Mouse (Mus musculus) adrenal gland, adult 8-10 months (tissue): Measurements from ENCODE around the gene Homer2. TPM values are rescaled to one million over a fixed set of nuclear protein-coding genes. Genes with fewer than 3 reads are reported as not detected.

Experiments used
- DNase-seq: peaks from one replicate; pipeline ENCODE4 v3.0.0; 2022
- total RNA-seq, 4 experiments: library from RNA; stranded (reverse); gene quantifications; 2 replicates each; pipeline ENCODE4 v1.2.4; 2022

Homer2 gene
- total RNA-seq, 4 experiments from 2014 or later, result 2.0 to 15.1 (median 7.6) TPM

DNA sequence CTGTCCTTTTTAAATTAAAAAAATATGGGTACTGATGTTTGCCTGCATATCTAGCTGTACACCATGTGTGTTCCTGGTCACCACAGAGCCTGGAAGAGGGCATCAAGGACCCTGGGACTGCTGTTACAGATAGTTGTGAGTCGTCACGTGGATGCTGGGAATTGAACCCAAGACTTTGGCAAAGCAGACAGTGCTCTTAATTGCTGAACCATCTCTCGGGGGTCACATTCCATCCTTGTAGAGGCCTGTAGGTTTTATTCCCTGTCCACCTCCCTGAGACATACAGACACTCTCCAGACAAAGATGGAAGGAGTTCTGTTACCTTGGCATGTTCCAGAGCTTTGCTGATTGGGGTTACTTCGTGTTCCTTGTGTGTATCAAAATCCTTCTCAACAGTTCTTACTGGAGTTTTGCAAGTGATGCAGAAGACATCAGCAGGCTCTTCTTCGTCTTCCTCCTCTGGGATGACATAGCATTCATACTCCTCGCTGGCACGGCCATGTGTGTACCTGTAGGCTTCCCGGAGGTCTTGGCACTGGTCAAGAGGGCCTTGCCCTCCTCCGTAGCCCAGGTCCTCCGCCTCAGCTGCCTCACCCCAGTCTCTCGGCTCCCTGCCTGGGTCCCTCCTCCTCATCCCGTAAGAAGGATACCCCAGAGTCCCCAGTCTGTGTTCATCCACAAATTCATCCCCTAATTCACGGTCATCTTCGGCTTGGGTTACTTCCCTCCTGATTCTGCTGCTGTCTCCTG is 147.9 kb downstream of the Homer2 start:
- no peak for DNase-seq

DNA sequence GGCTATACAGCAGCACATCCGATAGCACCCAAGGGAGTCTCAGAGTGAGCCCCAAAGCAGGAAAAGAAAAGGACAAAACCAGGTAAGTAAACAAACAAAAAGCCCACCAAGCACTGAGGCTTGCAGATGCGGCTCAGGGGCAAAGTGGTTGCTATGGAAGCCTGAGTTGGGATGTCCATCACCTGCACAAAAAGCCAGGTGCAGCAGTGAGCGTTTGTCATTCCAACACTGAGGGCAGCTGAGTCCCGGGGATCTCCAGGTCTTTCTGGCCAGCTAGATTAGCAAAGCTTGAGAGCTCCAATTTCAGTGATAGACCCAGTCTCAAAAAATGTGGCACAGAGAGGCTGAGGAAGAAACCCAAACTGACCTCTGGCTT is 149.4 kb downstream of the Homer2 start:
- no peak for DNase-seq

DNA sequence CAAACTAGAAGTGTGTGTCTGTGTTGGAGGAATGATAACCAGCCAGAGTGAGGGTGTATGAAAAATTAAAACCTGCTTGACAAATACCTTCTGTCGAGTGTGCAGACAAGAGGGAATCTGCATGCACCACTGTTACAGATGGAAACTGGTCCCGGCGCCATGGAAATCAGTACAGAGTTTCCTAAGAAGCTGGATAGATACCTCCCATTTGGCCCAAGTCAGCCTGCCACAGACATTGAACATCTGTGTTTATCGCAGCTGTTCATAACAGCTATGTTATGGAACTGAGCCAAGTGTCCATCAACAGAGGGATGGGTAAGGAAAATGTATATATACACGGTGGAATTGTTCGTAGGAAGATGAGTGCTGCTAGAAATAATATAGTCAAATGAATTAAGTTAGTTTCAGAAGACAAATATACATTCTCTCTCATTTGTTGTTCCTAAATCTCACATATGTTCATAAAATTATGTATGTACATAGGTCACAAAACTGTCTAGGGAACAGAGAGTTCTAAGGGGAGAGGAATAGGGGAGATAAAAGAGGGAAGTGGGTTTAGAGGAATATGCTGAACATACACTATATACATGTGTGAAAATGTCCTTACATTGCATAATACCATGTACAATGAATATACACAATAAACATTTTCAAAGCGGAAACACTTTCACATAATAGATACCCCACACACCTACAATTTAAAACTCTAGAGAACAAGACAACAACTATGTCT is 149.9 kb downstream of the Homer2 start:
- no peak for DNase-seq

DNA sequence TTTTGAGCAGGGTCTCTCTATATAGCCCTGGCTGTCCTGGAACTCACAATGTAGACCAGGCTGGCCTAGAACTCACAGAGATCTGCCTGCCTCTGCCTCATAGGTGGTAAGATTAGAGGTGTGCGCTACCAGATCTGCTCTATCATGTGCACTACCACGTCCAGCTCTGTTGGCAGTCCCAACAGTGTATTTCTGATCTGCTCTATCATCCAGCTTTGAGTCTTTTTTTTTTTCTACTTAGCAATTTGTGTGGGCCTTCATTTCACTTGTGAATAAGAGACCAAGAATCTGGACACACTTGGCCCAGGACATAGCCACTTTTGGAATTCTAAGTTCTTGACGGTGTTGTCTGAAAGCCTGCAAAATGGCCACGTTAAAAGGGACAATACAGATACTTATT is 150.5 kb downstream of the Homer2 start:
- no peak for DNase-seq

DNA sequence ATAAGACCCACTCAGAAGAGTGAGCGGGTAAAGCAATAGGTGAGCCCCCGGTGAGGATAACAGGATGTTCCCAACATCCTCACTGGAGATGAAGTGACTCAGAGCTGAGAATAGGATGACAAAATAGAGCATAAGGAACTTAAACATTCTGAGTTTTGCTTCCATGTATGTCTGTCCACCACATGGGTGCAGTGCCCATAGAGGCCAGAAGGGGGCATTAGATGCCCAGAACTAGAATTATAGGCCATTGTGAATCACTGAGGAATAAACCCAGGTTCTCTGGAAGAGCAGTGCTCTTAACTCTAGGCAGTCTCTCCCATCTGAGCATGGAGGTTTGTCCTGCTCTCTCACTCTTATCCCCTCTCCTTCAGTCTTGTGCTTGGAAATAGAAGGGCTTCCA is 153.0 kb downstream of the Homer2 start:
- DNase-seq, result no peak

DNA sequence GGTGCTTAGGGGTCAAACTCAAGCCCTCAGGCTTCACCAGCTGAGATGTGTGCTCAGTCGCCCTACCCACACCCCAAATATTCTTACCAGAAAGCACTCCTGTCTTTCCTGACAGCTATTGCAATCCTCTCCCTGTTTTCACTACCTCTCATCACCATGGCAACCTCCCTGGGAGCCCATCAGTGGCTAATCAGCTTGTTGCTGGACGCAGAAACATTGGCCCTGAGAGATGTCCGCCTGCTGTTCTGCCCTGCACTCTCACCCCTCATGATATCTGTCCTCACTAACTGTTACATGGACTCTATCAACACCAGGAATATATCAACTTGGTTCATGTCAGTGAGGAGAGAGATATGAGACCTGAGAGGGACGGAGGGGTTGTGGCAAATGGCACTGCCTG is 153.7 kb downstream of the Homer2 start:
- no peak for DNase-seq

Other genes starting within 250 kb of the Homer2 start
- 10 to 100 TPM; 11.2 to 18.5 (median 14.5) TPM for gene Ap3b2, start 213.6 kb downstream of the Homer2 start, total RNA-seq
- not detected for gene BC048679, start 209.2 kb downstream of the Homer2 start, total RNA-seq
- gene Fsd2, start 140.6 kb downstream of the Homer2 start, total RNA-seq, result 1 to 10 TPM in 3 of 4 experiments, under 1 TPM in 1; 0.66 to 3.4 (median 1.0) TPM
- 10 to 100 TPM; 20.7 to 32.3 (median 29.1) TPM for gene Whamm, start 136.3 kb downstream of the Homer2 start, total RNA-seq
- gene Ramac, start 55.4 kb upstream of the Homer2 start, total RNA-seq, result 10 to 100 TPM; 46.9 to 62.3 (median 54.4) TPM
- 10 to 100 TPM; 42.5 to 46.9 (median 45.0) TPM for gene 3110040N11Rik, start 82.0 kb upstream of the Homer2 start, total RNA-seq
- gene Btbd1, start 121.9 kb upstream of the Homer2 start, total RNA-seq, result 100 to 1,000 TPM in 3 of 4 experiments, 10 to 100 TPM in 1; 97.3 to 112 (median 104) TPM
- gene Gm10160, start 148.3 kb upstream of the Homer2 start, total RNA-seq, result not detected
- 10 to 100 TPM; 12.8 to 21.0 (median 16.2) TPM for gene Tm6sf1, start 151.5 kb upstream of the Homer2 start, total RNA-seq
- gene Hdgfl3, start 226.9 kb upstream of the Homer2 start, total RNA-seq, result 10 to 100 TPM in 3 of 4 experiments, 1 to 10 TPM in 1; 9.9 to 18.2 (median 13.2) TPM